Mouse (Mus musculus) limb, embryonic 13.5 days (tissue): ENCODE data around the gene Ell. TPM values are rescaled to one million over a fixed set of nuclear protein-coding genes. Genes with fewer than 3 reads are reported as not detected.

Experiments
- ATAC-seq: fragments of 200-750 bp; cut with Nextera tagmentation; 2 replicates; pipeline ENCODE4 v1.8.0; 2017; ENCODE audit warnings: low read depth, moderate number of reproducible peaks, moderate TSS enrichment; ENCODE audit not compliant: low FRiP score
- H3K27ac ChIP-seq: fragments of 300-500 bp; sonication (generic); 2 replicates; pipeline ENCODE4 v1.5.1; 2015; ENCODE audit warnings: inconsistent platforms, mild to moderate bottlenecking, moderate library complexity
- H3K27me3 ChIP-seq: fragments of 300-500 bp; sonication (generic); 2 replicates; pipeline ENCODE4 v1.6.1; 2015; ENCODE audit warnings: mild to moderate bottlenecking, inconsistent platforms
- H3K36me3 ChIP-seq: fragments of 300-500 bp; sonication (generic); 2 replicates; pipeline ENCODE4 v1.6.1; 2015; ENCODE audit warnings: inconsistent platforms, mild to moderate bottlenecking, moderate library complexity
- H3K4me1 ChIP-seq: fragments of 300-500 bp; sonication (generic); 2 replicates; pipeline ENCODE4 v1.6.1; 2015; ENCODE audit warnings: inconsistent platforms
- H3K4me2 ChIP-seq: fragments of 300-500 bp; sonication (generic); replicated peaks from 2 replicates; pipeline ENCODE4 v1.6.1; 2015; ENCODE audit warnings: inconsistent platforms, mild to moderate bottlenecking, moderate library complexity
- H3K4me3 ChIP-seq: fragments of 300-500 bp; sonication (generic); 2 replicates; pipeline ENCODE4 v1.5.1; 2015; ENCODE audit warnings: moderate library complexity, mild to moderate bottlenecking, inconsistent platforms
- H3K9ac ChIP-seq: fragments of 300-500 bp; sonication (generic); 2 replicates; pipeline ENCODE4 v1.6.1; 2015; ENCODE audit warnings: mild to moderate bottlenecking, inconsistent platforms
- H3K9me3 ChIP-seq: fragments of 300-500 bp; sonication (generic); 2 replicates; pipeline ENCODE4 v1.6.1; 2016; ENCODE audit warnings: inconsistent platforms
- WGBS: fragments of 180-500 bp; shearing (Covaris S2); methylation state at CpG from one replicate; pipeline ENCODE4 v1.1.7; 2015; 5-methylcytosine and 5-hydroxymethylcytosine counted together
- polyA plus RNA-seq: library from polyadenylated mRNA; unstranded; fragments of >200 nt; fragmentation: Nextera tagmentation; extraction: Ambion mirVana; gene quantifications from 2 replicates; pipeline ENCODE4 v1.2.1, GENCODE M21; 2015

Gene Ell
- polyA plus RNA-seq, 1 experiment from 2014 or later, result 20.9 TPM

- Histone ChIP-seq H3K27ac (peak overlapping the region; percentile 55; the same call in 1 of the 2 replicates), H3K36me3 (peaks cover 40% of the 10 kb centered on the region), H3K9me3 (peaks cover 5% of the 10 kb centered on the region; the same call in 1 of the 2 replicates), H3K27me3 (no peaks in the 10 kb centered on the region), H3K4me1 (peaks cover 80% of the 10 kb centered on the region), H3K4me3 (peak overlapping the region; percentile 57), H3K4me2 (peak overlapping the region; percentile 89), H3K9ac (peak overlapping the region; percentile 85)
- no peak for ATAC-seq
- 6% methylated on average over 55 of the region's 68 CpGs for WGBS
Observed at GRCm38 (mm10) chr8:70597417-70598272, 58.4 kb downstream of the Ell start.

DNA sequence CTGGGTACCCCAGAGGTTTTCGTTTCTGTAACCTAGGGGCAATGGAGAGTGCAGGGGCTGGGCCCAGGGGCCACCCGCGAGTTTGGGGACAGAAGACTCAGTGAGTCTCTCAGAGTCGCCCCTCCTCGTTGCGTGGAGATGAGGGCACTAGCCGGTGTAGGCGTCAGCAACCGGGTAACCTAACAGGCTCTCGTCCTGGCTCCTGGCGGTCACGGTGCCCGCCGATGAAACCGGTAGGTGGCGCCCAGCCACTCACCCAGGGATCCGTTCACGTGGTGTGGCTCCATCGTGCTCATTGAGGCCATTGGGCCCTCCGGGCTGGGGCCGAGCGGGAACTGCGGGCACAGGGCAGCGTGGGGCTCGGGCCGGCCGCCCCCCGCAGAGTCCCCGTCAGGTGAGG, 59.0 kb downstream of the Ell start:
- H3K27me3 ChIP-seq, result no peaks in the 10 kb centered on the region
- H3K9ac ChIP-seq, result peak overlapping the region; percentile 85
- 0 out of 2 replicates have a peak, but pooled peaks have one; percentile 6 for ATAC-seq
- peak overlapping the region; percentile 55; the same call in 1 of the 2 replicates for H3K27ac ChIP-seq
- H3K9me3 ChIP-seq, result peaks cover 5% of the 10 kb centered on the region; the same call in 1 of the 2 replicates
- peak overlapping the region; percentile 57 for H3K4me3 ChIP-seq
- H3K4me2 ChIP-seq, result peak overlapping the region; percentile 89
- 2% methylated on average over 29 of the region's 29 CpGs for WGBS
- H3K36me3 ChIP-seq, result peaks cover 46% of the 10 kb centered on the region
- H3K4me1 ChIP-seq, result peaks cover 74% of the 10 kb centered on the region

DNA sequence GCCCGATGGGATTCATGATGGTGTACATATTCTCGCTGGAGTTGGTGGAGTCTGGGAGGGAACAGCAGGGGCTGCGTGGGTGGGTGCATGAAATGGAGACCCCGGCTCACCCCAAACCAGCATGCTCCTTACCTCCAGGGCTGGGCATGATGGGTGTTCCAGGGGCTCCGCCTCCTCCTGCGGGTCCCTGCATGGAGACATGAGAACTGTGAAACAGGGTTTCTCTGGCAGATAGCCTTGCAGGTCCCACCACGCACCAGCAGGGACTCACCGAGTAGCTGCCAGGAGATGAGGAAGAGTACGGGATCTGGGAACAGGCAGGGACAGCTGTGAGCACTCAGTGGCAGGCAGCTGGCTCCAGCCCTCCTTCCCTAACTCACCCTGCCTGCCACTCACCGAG, 59.5 kb downstream of the Ell start:
- Histone ChIP-seq H3K27me3 (no peaks in the 10 kb centered on the region), H3K9me3 (peaks cover 5% of the 10 kb centered on the region; the same call in 1 of the 2 replicates), H3K27ac (peak overlapping the region; percentile 49; the same call in 1 of the 2 replicates), H3K4me1 (peaks cover 69% of the 10 kb centered on the region), H3K9ac (peak overlapping the region; percentile 85), H3K36me3 (peaks cover 46% of the 10 kb centered on the region), H3K4me2 (peak overlapping the region; percentile 89), H3K4me3 (peak overlapping the region; percentile 57)
- 16% methylated on average over 10 of the region's 10 CpGs for WGBS
- ATAC-seq, result no peak

GRCm38 (mm10) chr8:70599507-70600290, 60.4 kb downstream of the Ell start:
- H3K36me3 ChIP-seq, result peaks cover 49% of the 10 kb centered on the region
- 0 out of 2 replicates have a peak overlapping the region, but pooled peaks have one; percentile 85 for H3K9ac ChIP-seq
- peaks cover 5% of the 10 kb centered on the region; the same call in 1 of the 2 replicates for H3K9me3 ChIP-seq
- 78% methylated on average over 12 of the region's 12 CpGs for WGBS
- H3K4me1 ChIP-seq, result peaks cover 67% of the 10 kb centered on the region
- ATAC-seq, result no peak
- peak overlapping the region; percentile 64; the same call in 1 of the 2 replicates for H3K27ac ChIP-seq
- H3K4me2 ChIP-seq, result no peak overlapping the region
- no peaks in the 10 kb centered on the region for H3K27me3 ChIP-seq
- no peak overlapping the region for H3K4me3 ChIP-seq

DNA sequence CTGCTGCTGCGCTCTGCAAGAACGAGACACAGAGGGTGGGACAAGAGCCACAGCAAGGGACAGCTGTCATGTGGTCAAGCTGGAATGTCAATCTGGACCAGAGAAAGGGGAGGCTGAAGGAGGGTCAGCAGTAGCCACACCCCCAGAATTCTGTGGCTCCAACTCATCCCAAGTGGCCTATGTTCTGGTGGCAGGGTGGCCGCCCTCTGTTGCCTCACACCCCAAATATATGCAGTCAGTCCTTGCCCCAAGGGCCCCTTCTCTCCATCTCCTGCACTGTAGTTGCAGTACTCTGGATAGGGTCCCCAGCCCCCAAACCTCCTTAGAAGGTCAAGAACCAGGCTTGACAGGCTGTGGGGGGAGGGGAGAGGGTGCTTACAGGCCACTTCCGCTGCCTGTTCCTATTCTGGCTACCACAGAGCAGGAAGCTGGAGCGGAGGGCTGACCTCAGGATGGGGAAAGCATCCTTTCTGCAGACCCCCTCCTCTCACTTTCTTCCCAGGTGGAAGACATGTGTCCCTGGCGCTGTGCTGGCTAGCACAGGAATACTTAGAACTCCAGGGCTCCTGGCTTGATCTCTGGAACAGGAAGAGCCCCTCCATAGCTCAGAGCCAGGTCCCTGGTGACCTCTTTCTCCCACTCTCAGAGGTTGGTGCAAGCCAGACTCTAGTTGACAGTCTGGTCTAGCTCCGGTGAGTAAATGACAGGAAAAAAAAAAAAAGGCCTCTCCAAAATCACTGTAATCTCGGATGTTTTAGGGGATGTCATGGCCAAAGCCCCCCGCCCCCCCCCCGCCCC, 61.4 kb downstream of the Ell start:
- no peak for ATAC-seq
- Histone ChIP-seq H3K27me3 (no peaks in the 10 kb centered on the region), H3K4me2 (peak overlapping the region; percentile 58), H3K4me3 (peak overlapping the region; percentile 20), H3K36me3 (peaks cover 48% of the 10 kb centered on the region), H3K27ac (peak overlapping the region; percentile 64), H3K4me1 (peaks cover 57% of the 10 kb centered on the region), H3K9me3 (peaks cover 5% of the 10 kb centered on the region; the same call in 1 of the 2 replicates), H3K9ac (peak overlapping the region; percentile 20; the same call in 1 of the 2 replicates)
- 21% methylated on average over 10 of the region's 10 CpGs for WGBS

GRCm38 (mm10) chr8:70601271-70601649, 62.0 kb downstream of the Ell start:
- under 1% methylated on average over 24 of the region's 26 CpGs for WGBS
- H3K36me3 ChIP-seq, result peaks cover 42% of the 10 kb centered on the region
- peak overlapping the region; percentile 64 for H3K27ac ChIP-seq
- peak overlapping the region; percentile 20 for H3K4me3 ChIP-seq
- peak; percentile 19; the same call in 1 of the 2 replicates for ATAC-seq
- H3K9me3 ChIP-seq, result peaks cover 5% of the 10 kb centered on the region; the same call in 1 of the 2 replicates
- no peaks in the 10 kb centered on the region for H3K27me3 ChIP-seq
- peaks cover 56% of the 10 kb centered on the region for H3K4me1 ChIP-seq
- H3K9ac ChIP-seq, result no peak overlapping the region
- peak overlapping the region; percentile 58 for H3K4me2 ChIP-seq

DNA sequence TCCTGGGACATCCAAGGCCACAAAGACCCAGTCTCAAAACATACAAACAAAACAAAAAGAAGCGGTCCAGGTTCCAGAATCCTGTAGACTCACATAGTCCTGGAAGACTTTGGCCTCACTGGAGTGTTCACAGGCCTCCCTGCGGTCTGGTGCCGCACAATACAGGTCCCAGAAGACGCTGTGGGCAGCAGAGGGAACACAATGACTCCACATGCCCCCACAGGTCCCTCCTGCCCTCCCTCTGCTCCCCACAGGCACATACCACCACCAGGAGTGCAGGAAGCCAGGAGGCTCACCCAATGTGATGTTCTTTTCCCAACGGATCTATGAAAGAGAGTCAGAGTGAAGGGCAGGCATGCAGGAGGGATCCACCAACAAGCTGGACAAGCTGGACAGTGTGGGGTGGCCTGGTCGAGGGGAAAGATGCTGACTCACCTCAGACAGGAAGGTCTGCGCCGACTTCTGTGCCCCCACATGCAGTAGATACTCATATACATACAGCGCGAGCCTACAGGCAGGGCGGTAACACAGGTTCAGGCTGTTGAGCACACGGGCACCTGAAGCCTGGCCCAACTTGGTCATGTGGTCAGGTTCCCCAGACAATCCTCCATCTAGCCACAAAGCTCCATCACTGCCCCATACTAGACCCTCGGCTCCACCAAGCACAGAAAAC, 63.0 kb downstream of the Ell start:
- Histone ChIP-seq H3K4me3 (no peak overlapping the region), H3K36me3 (peaks cover 32% of the 10 kb centered on the region), H3K27ac (no peak overlapping the region), H3K9me3 (peaks cover 5% of the 10 kb centered on the region; the same call in 1 of the 2 replicates), H3K9ac (no peak overlapping the region), H3K27me3 (no peaks in the 10 kb centered on the region), H3K4me1 (peaks cover 57% of the 10 kb centered on the region), H3K4me2 (no peak overlapping the region)
- no peak for ATAC-seq
- WGBS, result 92% methylated on average over 13 of the region's 13 CpGs

DNA sequence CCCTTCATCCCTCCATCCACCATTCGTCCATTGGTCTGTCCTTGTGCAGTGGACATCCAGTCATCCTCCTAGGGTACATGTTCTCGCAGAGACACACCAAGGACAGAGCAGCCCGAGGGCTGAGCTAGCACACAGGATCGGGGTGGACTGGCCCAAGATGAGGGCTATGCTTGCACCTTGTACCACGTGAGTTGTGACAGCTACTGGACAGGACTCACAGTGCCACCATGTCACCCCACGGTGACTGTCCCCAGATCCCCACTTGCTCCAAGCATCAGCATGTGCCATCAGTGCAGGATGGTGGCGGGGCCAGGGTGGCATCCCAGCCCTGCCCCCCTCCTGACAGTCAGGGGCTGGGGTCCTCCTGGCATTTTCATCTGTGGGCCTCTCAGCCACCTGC, 65.3 kb downstream of the Ell start:
- Histone ChIP-seq H3K4me1 (peaks cover 52% of the 10 kb centered on the region), H3K9me3 (peaks cover 5% of the 10 kb centered on the region; the same call in 1 of the 2 replicates), H3K36me3 (peaks cover 28% of the 10 kb centered on the region), H3K4me2 (no peak overlapping the region), H3K9ac (0 out of 2 replicates have a peak overlapping the region, but pooled peaks have one; percentile 45), H3K4me3 (no peak overlapping the region), H3K27ac (no peak overlapping the region), H3K27me3 (no peaks in the 10 kb centered on the region)
- 82% methylated on average over 7 of the region's 7 CpGs for WGBS
- ATAC-seq, result no peak

- peak overlapping the region; percentile 91 for H3K4me2 ChIP-seq
- peak overlapping the region; percentile 78; the same call in 1 of the 2 replicates for H3K4me3 ChIP-seq
- 87% methylated on average over 9 of the region's 9 CpGs for WGBS
Observed at GRCm38 (mm10) chr8:70605871-70606779, 66.9 kb downstream of the Ell start.

More at GRCm38 (mm10) chr8:70605871-70606779, 66.9 kb downstream of the Ell start:
- peaks cover 44% of the 10 kb centered on the region for H3K4me1 ChIP-seq
- ATAC-seq, result no peak
- peaks cover 22% of the 10 kb centered on the region for H3K36me3 ChIP-seq
- H3K27ac ChIP-seq, result no peak overlapping the region
- H3K9me3 ChIP-seq, result peaks cover 5% of the 10 kb centered on the region; the same call in 1 of the 2 replicates
- no peaks in the 10 kb centered on the region for H3K27me3 ChIP-seq
- H3K9ac ChIP-seq, result peak overlapping the region; percentile 91
